Mouse (Mus musculus): ENCODE results near the gene Rpp25. TPM values are rescaled to one million over a fixed set of nuclear protein-coding genes. Genes with fewer than 3 reads are reported as not detected.

The Rpp25 gene
- total and polyA plus RNA-seq, 2 experiments from 2014 or later = 11.7 to 17.0 TPM

- no peak for TF ChIP-seq CTCF (IDR thresholded peaks at IDR 0.05; ENCODE audit: low read depth)
- peak overlapping the region; percentile 83 for H3K4me2 ChIP-seq (ENCODE audit: low read depth, low read length)
- H3K4me3 ChIP-seq (ENCODE audit: low read length) = no peak overlapping the region
- peak; percentile 72 for ATAC-seq
- H3K9me3 ChIP-seq (ENCODE audit: low read length) = no peaks in the 10 kb centered on the region
- peak overlapping the region; percentile 93; the same call in 1 of the 2 replicates for H3K27ac ChIP-seq
- no peaks in the 10 kb centered on the region for H3K36me3 ChIP-seq (ENCODE audit: insufficient read depth, low read length)
- DNase-seq (ENCODE audit: low spot score) = peak; percentile 54
- no peaks in the 10 kb centered on the region for H3K27me3 ChIP-seq (ENCODE audit: insufficient read depth, low read length)
- 51% methylated on average over 4 of the region's 4 CpGs for WGBS
- H3K9ac ChIP-seq (replicated peaks; ENCODE audit: low read length) = peak overlapping the region; percentile 99; the same call in 1 of the 2 replicates
- H3K4me1 ChIP-seq (ENCODE audit: insufficient read depth, low read length) = peaks cover 13% of the 10 kb centered on the region
Observed at GRCm38 (mm10) chr9:57468914-57469313, 34.9 kb upstream of the Rpp25 start.

- no peak overlapping the region for H3K27ac ChIP-seq
- no peaks in the 10 kb centered on the region for H3K36me3 ChIP-seq (ENCODE audit: insufficient read depth, low read length)
- DNase-seq (ENCODE audit: low spot score) (peak; percentile 93), ATAC-seq (peak; percentile 74; the same call in 1 of the 2 replicates)
- H3K4me3 ChIP-seq (ENCODE audit: low read length) = no peak overlapping the region
- H3K27me3 ChIP-seq (ENCODE audit: insufficient read depth, low read length) = no peaks in the 10 kb centered on the region
- no peaks in the 10 kb centered on the region for H3K9me3 ChIP-seq (ENCODE audit: low read length)
- no peak overlapping the region for H3K9ac ChIP-seq (replicated peaks; ENCODE audit: low read length)
- H3K4me1 ChIP-seq (ENCODE audit: insufficient read depth, low read length) = no peaks in the 10 kb centered on the region
- no peak overlapping the region for H3K4me2 ChIP-seq (ENCODE audit: low read depth, low read length)
- TF ChIP-seq CTCF (IDR thresholded peaks at IDR 0.05; ENCODE audit: low read depth) = peak; percentile 99
- WGBS = 11% methylated on average over 7 of the region's 7 CpGs
Observed at GRCm38 (mm10) chr9:57485774-57486173, 18.1 kb upstream of the Rpp25 start.

- Histone ChIP-seq H3K27ac (no peak overlapping the region), H3K9ac (replicated peaks; ENCODE audit: low read length) (no peak overlapping the region), H3K9me3 (ENCODE audit: low read length) (no peaks in the 10 kb centered on the region), H3K4me3 (ENCODE audit: low read length) (no peak overlapping the region), H3K4me2 (ENCODE audit: low read depth, low read length) (no peak overlapping the region), H3K27me3 (ENCODE audit: insufficient read depth, low read length) (no peaks in the 10 kb centered on the region), H3K36me3 (ENCODE audit: insufficient read depth, low read length) (no peaks in the 10 kb centered on the region), H3K4me1 (ENCODE audit: insufficient read depth, low read length) (no peaks in the 10 kb centered on the region)
- ATAC-seq = no peak
- TF ChIP-seq CTCF (IDR thresholded peaks at IDR 0.05; ENCODE audit: low read depth) = no peak
- WGBS = 74% methylated on average over 7 of the region's 7 CpGs
- no peak for DNase-seq (ENCODE audit: low spot score)
Observed at GRCm38 (mm10) chr9:57487807-57488206, 16.0 kb upstream of the Rpp25 start.

GRCm38 (mm10) chr9:57493532-57493931 is 10.3 kb upstream of the Rpp25 start:
- Histone ChIP-seq H3K9me3 (ENCODE audit: low read length) (no peaks in the 10 kb centered on the region), H3K36me3 (ENCODE audit: insufficient read depth, low read length) (no peaks in the 10 kb centered on the region), H3K27me3 (ENCODE audit: insufficient read depth, low read length) (no peaks in the 10 kb centered on the region), H3K4me1 (ENCODE audit: insufficient read depth, low read length) (no peaks in the 10 kb centered on the region), H3K27ac (no peak overlapping the region), H3K4me2 (ENCODE audit: low read depth, low read length) (no peak overlapping the region), H3K9ac (replicated peaks; ENCODE audit: low read length) (no peak overlapping the region), H3K4me3 (ENCODE audit: low read length) (no peak overlapping the region)
- no peak for TF ChIP-seq CTCF (IDR thresholded peaks at IDR 0.05; ENCODE audit: low read depth)
- DNase-seq (ENCODE audit: low spot score) (no peak), ATAC-seq (no peak)
- WGBS = 85% methylated on average over 2 of the region's 2 CpGs

GRCm38 (mm10) chr9:57494970-57495369 is 8.9 kb upstream of the Rpp25 start:
- Histone ChIP-seq H3K4me2 (ENCODE audit: low read depth, low read length) (no peak overlapping the region), H3K27ac (no peak overlapping the region), H3K27me3 (ENCODE audit: insufficient read depth, low read length) (no peaks in the 10 kb centered on the region; the same call in 1 of the 2 replicates), H3K9me3 (ENCODE audit: low read length) (no peaks in the 10 kb centered on the region), H3K4me3 (ENCODE audit: low read length) (no peak overlapping the region), H3K9ac (replicated peaks; ENCODE audit: low read length) (no peak overlapping the region), H3K4me1 (ENCODE audit: insufficient read depth, low read length) (no peaks in the 10 kb centered on the region), H3K36me3 (ENCODE audit: insufficient read depth, low read length) (no peaks in the 10 kb centered on the region)
- TF ChIP-seq CTCF (IDR thresholded peaks at IDR 0.05; ENCODE audit: low read depth) = no peak
- no peak for DNase-seq (ENCODE audit: low spot score)
- ATAC-seq = no peak

- 61% methylated on average over 5 of the region's 5 CpGs for WGBS
- Histone ChIP-seq H3K4me3 (ENCODE audit: low read length) (no peak overlapping the region), H3K4me2 (ENCODE audit: low read depth, low read length) (no peak overlapping the region), H3K4me1 (ENCODE audit: insufficient read depth, low read length) (peaks cover 8% of the 10 kb centered on the region; the same call in 1 of the 2 replicates), H3K36me3 (ENCODE audit: insufficient read depth, low read length) (no peaks in the 10 kb centered on the region), H3K9ac (replicated peaks; ENCODE audit: low read length) (no peak overlapping the region), H3K27me3 (ENCODE audit: insufficient read depth, low read length) (no peaks in the 10 kb centered on the region; the same call in 1 of the 2 replicates), H3K27ac (no peak overlapping the region), H3K9me3 (ENCODE audit: low read length) (no peaks in the 10 kb centered on the region)
- DNase-seq (ENCODE audit: low spot score) (no peak), ATAC-seq (no peak)
- TF ChIP-seq CTCF (IDR thresholded peaks at IDR 0.05; ENCODE audit: low read depth) = no peak
Observed at GRCm38 (mm10) chr9:57497236-57497635, 6.6 kb upstream of the Rpp25 start.

- peaks cover 12% of the 10 kb centered on the region for H3K4me1 ChIP-seq (ENCODE audit: insufficient read depth, low read length)
- H3K27me3 ChIP-seq (ENCODE audit: insufficient read depth, low read length) = no peaks in the 10 kb centered on the region; the same call in 1 of the 2 replicates
- ATAC-seq (no peak), DNase-seq (ENCODE audit: low spot score) (no peak)
- H3K4me2 ChIP-seq (ENCODE audit: low read depth, low read length) = no peak overlapping the region
- 44% methylated on average over 7 of the region's 7 CpGs for WGBS
- H3K9ac ChIP-seq (replicated peaks; ENCODE audit: low read length) = no peak overlapping the region
- H3K36me3 ChIP-seq (ENCODE audit: insufficient read depth, low read length) = no peaks in the 10 kb centered on the region
- H3K4me3 ChIP-seq (ENCODE audit: low read length) = no peak overlapping the region
- TF ChIP-seq CTCF (IDR thresholded peaks at IDR 0.05; ENCODE audit: low read depth) = no peak
- H3K9me3 ChIP-seq (ENCODE audit: low read length) = no peaks in the 10 kb centered on the region
- H3K27ac ChIP-seq = 0 out of 2 replicates have a peak overlapping the region, but pooled peaks have one; percentile 26
Observed at GRCm38 (mm10) chr9:57498536-57498935, 5.3 kb upstream of the Rpp25 start.

Measured in hindbrain, postnatal 0 days (tissue).